Mouse (Mus musculus) spleen, adult 2 months (tissue): ENCODE measurements around the gene Gm35549. TPM values are rescaled to one million over a fixed set of nuclear protein-coding genes. Genes with fewer than 3 reads are reported as not detected.

Experiments used
- DNase-seq, 2 experiments: peaks; one replicate each; pipeline versions ENCODE4 v3.0.0 to v3.0.0-alpha.2; 2012 to 2021; ENCODE audit warnings: low spot score in 2 of 2, low read depth in 1 of 2
- H3K27ac ChIP-seq: fragments of 200-500 bp; 2 replicates; pipeline ENCODE4 v1.5.1; 2012; ENCODE audit warnings: low read length, inconsistent platforms; ENCODE audit not compliant: insufficient read depth
- H3K27me3 ChIP-seq: fragments of 200-500 bp; 2 replicates; pipeline ENCODE4 v1.6.1; 2012; ENCODE audit warnings: mild to moderate bottlenecking, moderate library complexity, low read length, inconsistent platforms; ENCODE audit not compliant: control insufficient read depth, insufficient read depth
- H3K36me3 ChIP-seq: fragments of 200-500 bp; 2 replicates; pipeline ENCODE4 v1.6.1; 2012; ENCODE audit warnings: mild to moderate bottlenecking, low read length, inconsistent platforms; ENCODE audit not compliant: control insufficient read depth, insufficient read depth
- H3K4me1 ChIP-seq: fragments of 200-500 bp; 2 replicates; pipeline ENCODE4 v1.6.1; 2011; ENCODE audit warnings: inconsistent platforms; ENCODE audit not compliant: control insufficient read depth, insufficient read depth, insufficient read length
- H3K4me3 ChIP-seq: fragments of 200-500 bp; 2 replicates; pipeline ENCODE4 v1.5.1; 2011; ENCODE audit warnings: mild to moderate bottlenecking, inconsistent platforms; ENCODE audit not compliant: insufficient read depth, insufficient read length; ENCODE audit errors: extremely low read depth
- CTCF ChIP-seq: fragments of 200-500 bp; IDR thresholded peaks from 2 replicates; pipeline ENCODE4 v1.5.1; 2011; ENCODE audit warnings: mild to moderate bottlenecking, inconsistent platforms; ENCODE audit not compliant: insufficient read depth, insufficient read length, insufficient replicate concordance; ENCODE audit errors: extremely low read depth
- POLR2A ChIP-seq: fragments of 200-500 bp; IDR thresholded peaks from 2 replicates; pipeline ENCODE4 v1.6.1; 2011; ENCODE audit warnings: low read depth, low read length, inconsistent platforms
- WGBS: fragments of 180-500 bp; shearing (Covaris S2); methylation state at CpG from one replicate; pipeline ENCODE4 v1.1.7; 2018; 5-methylcytosine and 5-hydroxymethylcytosine counted together
- polyA plus RNA-seq: library from polyadenylated mRNA; depleted of rRNA; stranded (reverse); fragments of >200 nt; gene quantifications from 2 replicates; pipeline ENCODE4 v1.2.3, GENCODE M21; 2012

Gene Gm35549
- polyA plus RNA-seq, 1 experiment: not detected

DNA sequence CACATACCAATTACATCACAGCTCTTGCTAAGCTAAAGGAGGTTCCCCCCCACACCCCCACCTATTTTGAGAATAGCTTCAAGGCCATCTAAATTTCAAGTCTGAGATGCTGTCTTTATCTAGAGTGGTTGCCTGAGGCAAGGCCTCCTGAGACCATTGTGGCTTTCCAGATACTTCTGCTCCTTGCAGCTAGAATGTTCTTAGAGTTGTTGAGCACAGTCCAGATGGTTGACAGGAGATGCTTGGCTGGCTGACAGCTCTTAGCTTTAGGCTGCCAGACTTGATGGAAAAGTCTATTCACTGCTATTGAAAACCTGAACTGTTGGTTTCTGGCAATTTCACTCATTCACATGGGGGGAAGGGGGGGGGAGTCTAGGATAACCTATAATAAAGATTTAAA lies 2.3 kb upstream of the Gm35549 start:
- Histone ChIP-seq H3K27me3 (no peaks in the 10 kb centered on the region), H3K4me3 (no peak overlapping the region), H3K4me1 (no peaks in the 10 kb centered on the region), H3K27ac (no peak overlapping the region), H3K36me3 (peaks cover 2% of the 10 kb centered on the region; the same call in 1 of the 2 replicates)
- no peak for DNase-seq
- TF ChIP-seq CTCF: no peak
- TF ChIP-seq POLR2A: no peak

DNA sequence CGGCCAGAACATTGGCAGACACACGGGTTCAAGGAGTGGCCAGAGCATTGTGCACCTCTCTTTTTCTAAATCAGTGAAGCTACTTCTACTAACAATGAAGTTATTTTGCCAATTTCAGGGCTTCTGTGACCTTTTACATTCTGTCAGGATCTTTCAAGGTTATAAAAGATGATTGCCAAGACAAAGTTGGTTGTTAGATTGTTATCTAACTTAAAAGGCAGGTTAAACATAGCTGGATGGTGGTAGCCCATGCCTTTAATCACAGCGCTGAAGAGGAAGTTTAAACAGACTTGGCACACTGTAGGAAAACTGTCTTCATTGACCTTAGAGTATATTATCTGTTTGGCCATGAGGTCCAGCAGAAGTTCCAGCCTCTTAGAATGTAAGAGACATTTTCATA lies 1.8 kb upstream of the Gm35549 start:
- no peak for TF ChIP-seq CTCF
- TF ChIP-seq POLR2A: no peak
- H3K4me3 ChIP-seq: no peak overlapping the region
- no peak for DNase-seq
- H3K4me1 ChIP-seq: no peaks in the 10 kb centered on the region
- H3K27me3 ChIP-seq: no peaks in the 10 kb centered on the region
- 81% methylated on average over 3 of the region's 3 CpGs for WGBS
- peaks cover 1% of the 10 kb centered on the region; the same call in 1 of the 2 replicates for H3K36me3 ChIP-seq
- H3K27ac ChIP-seq: no peak overlapping the region

DNA sequence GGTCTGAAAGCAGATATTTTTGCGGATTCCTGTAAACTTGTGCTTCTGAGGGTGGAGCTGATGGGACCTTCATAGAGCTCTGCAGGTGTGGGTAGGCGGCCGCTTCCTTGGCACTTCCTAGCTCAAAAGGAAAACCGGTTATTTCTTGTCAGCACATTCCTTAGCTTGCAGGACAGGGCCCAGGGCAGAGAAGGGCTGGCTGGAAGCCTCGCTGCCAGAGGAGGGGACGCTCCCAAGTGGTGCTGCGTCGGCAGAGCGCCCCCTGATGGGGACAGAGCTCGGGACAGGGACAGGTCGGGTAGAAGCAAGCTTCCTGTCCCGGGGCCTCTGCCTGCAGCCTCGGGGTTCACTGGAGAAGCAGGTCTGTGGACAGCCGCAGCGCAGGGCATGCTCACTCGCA lies 6.2 kb downstream of the Gm35549 start:
- H3K27ac ChIP-seq: no peak overlapping the region
- no peaks in the 10 kb centered on the region for H3K4me1 ChIP-seq
- H3K36me3 ChIP-seq: peaks cover 15% of the 10 kb centered on the region; the same call in 1 of the 2 replicates
- no peak for DNase-seq
- TF ChIP-seq POLR2A: no peak
- TF ChIP-seq CTCF: no peak
- H3K4me3 ChIP-seq: no peak overlapping the region
- 61% methylated on average over 16 of the region's 16 CpGs for WGBS
- no peaks in the 10 kb centered on the region for H3K27me3 ChIP-seq

DNA sequence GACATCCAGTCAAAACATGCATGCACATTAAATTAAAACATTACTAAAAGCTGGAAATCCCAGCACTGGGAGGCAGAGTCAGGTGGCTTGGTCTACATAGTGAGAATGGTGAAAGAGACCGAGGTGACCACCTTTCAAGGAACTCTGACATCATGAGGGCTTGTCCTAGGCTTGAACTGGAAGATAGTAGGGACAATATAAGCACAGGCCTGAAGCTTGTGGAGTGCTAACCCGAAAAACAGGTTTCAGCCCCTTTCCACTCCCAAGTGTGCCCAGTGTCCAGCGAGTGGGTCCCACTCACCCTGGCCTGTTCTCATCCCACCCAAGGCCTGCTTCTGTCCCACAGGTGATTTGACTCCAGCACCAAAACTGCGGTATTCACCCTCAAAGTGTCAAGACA lies 6.6 kb downstream of the Gm35549 start:
- Histone ChIP-seq H3K36me3 (peaks cover 15% of the 10 kb centered on the region; the same call in 1 of the 2 replicates), H3K27ac (no peak overlapping the region), H3K27me3 (no peaks in the 10 kb centered on the region), H3K4me3 (no peak overlapping the region), H3K4me1 (no peaks in the 10 kb centered on the region)
- 93% methylated on average over 4 of the region's 4 CpGs for WGBS
- TF ChIP-seq POLR2A (no peak), CTCF (no peak)
- no peak for DNase-seq

DNA sequence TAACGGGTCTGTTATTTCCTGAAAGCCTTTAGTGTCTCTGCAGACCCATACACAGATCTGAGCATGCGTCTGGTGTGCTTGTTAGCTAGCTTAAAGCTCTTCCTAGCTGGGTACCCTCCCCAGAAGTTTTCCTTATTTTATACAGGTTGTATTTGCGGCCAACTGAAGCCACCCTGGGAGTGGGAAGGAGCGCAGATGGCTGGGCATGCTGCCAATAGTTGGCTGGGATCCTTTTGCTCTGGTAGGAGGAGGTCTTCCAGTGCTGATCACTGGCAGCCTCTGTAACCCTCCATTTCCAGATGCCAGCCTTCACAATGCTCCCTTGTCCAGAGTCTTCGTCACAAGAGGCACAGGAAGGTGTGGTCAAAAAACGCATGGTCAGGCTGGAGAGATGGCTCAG lies 7.0 kb downstream of the Gm35549 start:
- no peaks in the 10 kb centered on the region for H3K27me3 ChIP-seq
- H3K27ac ChIP-seq: no peak overlapping the region
- H3K4me1 ChIP-seq: no peaks in the 10 kb centered on the region
- no peak for TF ChIP-seq POLR2A
- H3K36me3 ChIP-seq: peaks cover 15% of the 10 kb centered on the region; the same call in 1 of the 2 replicates
- no peak overlapping the region for H3K4me3 ChIP-seq
- whole genome bisulfite sequencing: 86% methylated on average over 6 of the region's 6 CpGs
- DNase-seq: no peak

DNA sequence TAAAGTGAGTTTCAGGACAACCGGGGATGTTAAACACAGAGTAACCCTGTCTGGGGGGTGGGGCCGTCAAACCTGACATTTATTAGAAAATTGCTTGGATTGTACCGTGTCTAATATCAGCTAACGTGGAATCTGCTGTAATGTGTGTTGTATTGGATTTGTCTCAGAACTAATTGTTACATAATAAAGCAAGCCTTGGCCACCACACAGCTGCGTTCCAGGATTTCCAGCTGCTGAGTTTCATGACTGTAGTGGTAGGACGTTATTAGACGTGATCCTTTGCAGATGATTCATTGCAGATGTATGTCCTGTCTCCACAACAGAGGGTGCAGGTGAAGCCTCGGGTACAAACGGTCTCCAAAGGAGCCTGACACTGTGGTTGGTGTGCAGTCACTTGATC lies 7.7 kb downstream of the Gm35549 start:
- Histone ChIP-seq H3K36me3 (peaks cover 15% of the 10 kb centered on the region; the same call in 1 of the 2 replicates), H3K4me3 (no peak overlapping the region), H3K4me1 (no peaks in the 10 kb centered on the region), H3K27ac (no peak overlapping the region), H3K27me3 (no peaks in the 10 kb centered on the region)
- WGBS: 85% methylated on average over 9 of the region's 9 CpGs
- DNase-seq: no peak
- no peak for TF ChIP-seq CTCF
- TF ChIP-seq POLR2A: no peak

DNA sequence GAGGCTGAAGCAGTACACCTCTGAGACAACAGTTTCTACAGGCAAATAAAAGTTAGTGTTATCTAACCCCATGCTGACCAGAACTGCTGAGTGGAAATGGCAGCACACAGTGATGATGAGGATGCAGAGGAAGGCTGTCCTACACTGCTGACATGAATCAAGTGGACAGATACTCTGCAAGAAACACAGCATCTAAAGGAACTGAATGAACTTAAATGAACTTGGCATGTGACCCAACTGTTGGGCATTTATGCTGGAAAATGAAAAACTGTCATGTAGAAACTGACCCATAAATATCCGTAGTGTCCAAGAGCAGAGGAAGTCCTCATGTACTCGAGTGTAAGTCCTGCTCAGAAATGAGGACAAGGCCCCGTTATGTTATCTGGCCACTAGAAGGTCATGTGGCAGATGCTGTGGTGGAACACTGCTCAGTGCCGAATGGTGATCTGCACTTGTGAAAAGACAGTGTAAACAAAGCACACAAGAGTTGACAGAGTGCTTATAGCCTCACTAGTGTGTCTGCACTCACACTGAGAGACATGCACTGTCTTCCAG lies 13.9 kb downstream of the Gm35549 start:
- TF ChIP-seq CTCF: no peak
- TF ChIP-seq POLR2A: no peak
- no peaks in the 10 kb centered on the region for H3K27me3 ChIP-seq

More for the DNA sequence above, 13.9 kb downstream of the Gm35549 start:
- no peak overlapping the region for H3K4me3 ChIP-seq
- peaks cover 19% of the 10 kb centered on the region for H3K36me3 ChIP-seq
- H3K27ac ChIP-seq: no peak overlapping the region
- 82% methylated on average over 4 of the region's 4 CpGs for WGBS
- no peak for DNase-seq
- H3K4me1 ChIP-seq: no peaks in the 10 kb centered on the region
